Mouse (Mus musculus) thymus, adult 2 months (tissue): ENCODE data around the gene Ltc4s.

ENCODE experiments used
- CTCF ChIP-seq: fragments of 200-500 bp; IDR thresholded peaks from 2 replicates; pipeline ENCODE4 v1.5.1; 2012; ENCODE audit warnings: mild to moderate bottlenecking, control low read depth, low read length, moderate library complexity, borderline replicate concordance; ENCODE audit not compliant: control insufficient read depth, poor library complexity, insufficient read depth; ENCODE audit errors: extremely low read depth
- POLR2A ChIP-seq: fragments of 200-500 bp; IDR thresholded peaks from 2 replicates; pipeline ENCODE4 v1.6.1; 2012; ENCODE audit warnings: mild to moderate bottlenecking, low read length, control low read depth, moderate library complexity; ENCODE audit not compliant: control insufficient read depth, poor library complexity, insufficient read depth; ENCODE audit errors: extremely low read depth

GRCm38 (mm10) chr11:50252684-50253265 lies 14.4 kb upstream of the Ltc4s start:
- no peak for TF ChIP-seq POLR2A
- TF ChIP-seq CTCF = no peak
